Mouse (Mus musculus): ENCODE results near the gene Gkn1. TPM values are rescaled to one million over a fixed set of nuclear protein-coding genes. Genes with fewer than 3 reads are reported as not detected.

Gene Gkn1
- polyA plus RNA-seq (2015; fragmentation: Nextera tagmentation; extraction: Ambion mirVana), result 0.49 and 0.53 TPM in 2 replicates

GRCm38 (mm10) chr6:87350829-87351228 is at the start of gene Gkn1:
Gene Gkn1, minus strand, starts transcription at chr6:87350942.
- no peak for DNase-seq (ENCODE audit: low spot score)

GRCm38 (mm10) chr6:87399886-87400566 is 49.3 kb upstream of the Gkn1 start:
- peak; percentile 71 for DNase-seq (ENCODE audit: low spot score)

GRCm38 (mm10) chr6:87399137-87399536 is 48.4 kb upstream of the Gkn1 start:
- DNase-seq (ENCODE audit: low spot score), result peak; percentile 84

GRCm38 (mm10) chr6:87394783-87395182 is 44.0 kb upstream of the Gkn1 start:
- DNase-seq (ENCODE audit: low spot score), result no peak

GRCm38 (mm10) chr6:87393466-87394205 is 42.9 kb upstream of the Gkn1 start:
- DNase-seq (ENCODE audit: low spot score), result no peak

GRCm38 (mm10) chr6:87389455-87389989 is 38.8 kb upstream of the Gkn1 start:
- DNase-seq (ENCODE audit: low spot score), result no peak

- DNase-seq (ENCODE audit: low spot score), result no peak
Observed at GRCm38 (mm10) chr6:87388877-87389276, 38.1 kb upstream of the Gkn1 start, which contains the start of gene Gkn3. Gene Gkn3, minus strand, starts transcription at chr6:87388935.

GRCm38 (mm10) chr6:87386681-87387080 is 35.9 kb upstream of the Gkn1 start:
- no peak for DNase-seq (ENCODE audit: low spot score)

GRCm38 (mm10) chr6:87386203-87386602 is 35.5 kb upstream of the Gkn1 start:
- peak; percentile 64 for DNase-seq (ENCODE audit: low spot score)

GRCm38 (mm10) chr6:87384761-87385160 is 34.0 kb upstream of the Gkn1 start:
- no peak for DNase-seq (ENCODE audit: low spot score)

- no peak for DNase-seq (ENCODE audit: low spot score)
Observed at GRCm38 (mm10) chr6:87383926-87384691, 33.4 kb upstream of the Gkn1 start.

- DNase-seq (ENCODE audit: low spot score), result no peak
Observed at GRCm38 (mm10) chr6:87373057-87373456, 22.3 kb upstream of the Gkn1 start, which contains the start of gene Gkn2. Gene Gkn2, plus strand, starts transcription at chr6:87373357.

- DNase-seq (ENCODE audit: low spot score), result no peak
Observed at GRCm38 (mm10) chr6:87369223-87369622, 18.5 kb upstream of the Gkn1 start.

- DNase-seq (ENCODE audit: low spot score), result no peak
Observed at GRCm38 (mm10) chr6:87354441-87354840, 3.7 kb upstream of the Gkn1 start.

GRCm38 (mm10) chr6:87335935-87336295 is 14.8 kb downstream of the Gkn1 start:
- DNase-seq (ENCODE audit: low spot score), result no peak

- peak; percentile 49 for DNase-seq (ENCODE audit: low spot score)
Observed at GRCm38 (mm10) chr6:87335091-87335934, 15.4 kb downstream of the Gkn1 start, which contains the start of gene Antxr1. Gene Antxr1, minus strand, starts transcription at chr6:87335821.

GRCm38 (mm10) chr6:87334361-87335090 is 16.2 kb downstream of the Gkn1 start:
- no peak for DNase-seq (ENCODE audit: low spot score)

GRCm38 (mm10) chr6:87332380-87332779 is 18.4 kb downstream of the Gkn1 start:
- no peak for DNase-seq (ENCODE audit: low spot score)

GRCm38 (mm10) chr6:87328265-87329173 is 22.2 kb downstream of the Gkn1 start:
- no peak for DNase-seq (ENCODE audit: low spot score)
